Mouse (Mus musculus) forelimb bud, embryonic 11.5 days (tissue): ENCODE data around the gene Mmachc.

Experiments
- DNase-seq: peaks from one replicate; pipeline ENCODE4 v3.0.0-alpha.2; 2012; ENCODE audit warnings: low read depth, low spot score

Gene Mmachc

GRCm38 (mm10) chr4:116708201-116708764 lies at the start of gene Mmachc, which contains the start of gene Ccdc163:
Gene Mmachc (minus strand): TSS chr4:116708406.
Gene Ccdc163 (plus strand): TSS chr4:116708509.
- peak; percentile 97 for DNase-seq

- no peak for DNase-seq
Measured at GRCm38 (mm10) chr4:116749750-116750149, 41.5 kb upstream of the Mmachc start.

GRCm38 (mm10) chr4:116738972-116739751 lies 31.0 kb upstream of the Mmachc start:
- DNase-seq = no peak

GRCm38 (mm10) chr4:116734996-116735395 lies 26.8 kb upstream of the Mmachc start:
- DNase-seq = no peak

- DNase-seq = no peak
Measured at GRCm38 (mm10) chr4:116732355-116732754, 24.1 kb upstream of the Mmachc start.

GRCm38 (mm10) chr4:116731077-116731476 lies 22.9 kb upstream of the Mmachc start:
- DNase-seq = no peak

- no peak for DNase-seq
Measured at GRCm38 (mm10) chr4:116729532-116729931, 21.3 kb upstream of the Mmachc start.

GRCm38 (mm10) chr4:116727401-116727800 lies 19.2 kb upstream of the Mmachc start:
- DNase-seq = no peak

- no peak for DNase-seq
Measured at GRCm38 (mm10) chr4:116725444-116725843, 17.2 kb upstream of the Mmachc start.

- DNase-seq = no peak
Measured at GRCm38 (mm10) chr4:116722230-116722629, 14.0 kb upstream of the Mmachc start.

GRCm38 (mm10) chr4:116721098-116721628 lies 13.0 kb upstream of the Mmachc start:
- no peak for DNase-seq

GRCm38 (mm10) chr4:116720343-116721097 lies 12.3 kb upstream of the Mmachc start, which contains the start of gene Tesk2:
Gene Tesk2 (plus strand): TSS chr4:116720948.
- peak; percentile 98 for DNase-seq

GRCm38 (mm10) chr4:116719396-116719795 lies 11.2 kb upstream of the Mmachc start:
- DNase-seq = peak; percentile 85

- DNase-seq = no peak
Measured at GRCm38 (mm10) chr4:116712536-116712935, 4.3 kb upstream of the Mmachc start.

GRCm38 (mm10) chr4:116710154-116710553 lies 1.9 kb upstream of the Mmachc start:
- DNase-seq = no peak

GRCm38 (mm10) chr4:116708791-116709390 lies 685 bp upstream of the Mmachc start:
- DNase-seq = no peak

GRCm38 (mm10) chr4:116707666-116708065 lies 540 bp downstream of the Mmachc start:
- DNase-seq = no peak

GRCm38 (mm10) chr4:116703804-116704203 lies 4.4 kb downstream of the Mmachc start:
- DNase-seq = peak; percentile 80

GRCm38 (mm10) chr4:116700964-116701363 lies 7.2 kb downstream of the Mmachc start:
- no peak for DNase-seq

GRCm38 (mm10) chr4:116698693-116699342 lies 9.4 kb downstream of the Mmachc start:
- no peak for DNase-seq

- DNase-seq = no peak
Measured at GRCm38 (mm10) chr4:116693785-116694184, 14.4 kb downstream of the Mmachc start.
